Mouse (Mus musculus) naive thymus-derived CD4-positive, alpha-beta T cell, adult 2 months (primary cell): ENCODE data around the gene Phactr1.

Experiments
- DNase-seq: peaks from one replicate; pipeline ENCODE4 v3.0.0-alpha.2; 2011; ENCODE audit warnings: low read depth

The Phactr1 gene

GRCm38 (mm10) chr13:42976967-42977366 is 296.5 kb downstream of the Phactr1 start:
- DNase-seq: no peak

GRCm38 (mm10) chr13:42980581-42980980 is 300.2 kb downstream of the Phactr1 start:
- no peak for DNase-seq

GRCm38 (mm10) chr13:42982646-42983045 is 302.2 kb downstream of the Phactr1 start:
- DNase-seq: no peak

- DNase-seq: no peak
Observed at GRCm38 (mm10) chr13:42985806-42986205, 305.4 kb downstream of the Phactr1 start.

- no peak for DNase-seq
Observed at GRCm38 (mm10) chr13:42987931-42988579, 307.6 kb downstream of the Phactr1 start.

- DNase-seq: no peak
Observed at GRCm38 (mm10) chr13:42989481-42989880, 309.1 kb downstream of the Phactr1 start.

- no peak for DNase-seq
Observed at GRCm38 (mm10) chr13:42990051-42990450, 309.6 kb downstream of the Phactr1 start.

GRCm38 (mm10) chr13:42990493-42991111 is 310.2 kb downstream of the Phactr1 start:
- no peak for DNase-seq

GRCm38 (mm10) chr13:42991164-42991563 is 310.7 kb downstream of the Phactr1 start:
- no peak for DNase-seq

- no peak for DNase-seq
Observed at GRCm38 (mm10) chr13:42992306-42992705, 311.9 kb downstream of the Phactr1 start.

GRCm38 (mm10) chr13:42994276-42994675 is 313.9 kb downstream of the Phactr1 start:
- no peak for DNase-seq

- DNase-seq: no peak
Observed at GRCm38 (mm10) chr13:42996188-42996587, 315.8 kb downstream of the Phactr1 start.

- DNase-seq: no peak
Observed at GRCm38 (mm10) chr13:42999287-42999686, 318.9 kb downstream of the Phactr1 start.

GRCm38 (mm10) chr13:43005131-43005579 is 324.7 kb downstream of the Phactr1 start:
- DNase-seq: no peak

GRCm38 (mm10) chr13:43008466-43008865 is 328.0 kb downstream of the Phactr1 start:
- no peak for DNase-seq

GRCm38 (mm10) chr13:43009596-43009995 is 329.2 kb downstream of the Phactr1 start:
- no peak for DNase-seq

- no peak for DNase-seq
Observed at GRCm38 (mm10) chr13:43011516-43011915, 331.1 kb downstream of the Phactr1 start.

- DNase-seq: no peak
Observed at GRCm38 (mm10) chr13:43013984-43014383, 333.6 kb downstream of the Phactr1 start.

GRCm38 (mm10) chr13:43015768-43016167 is 335.3 kb downstream of the Phactr1 start:
- no peak for DNase-seq

GRCm38 (mm10) chr13:43018863-43019262 is 338.4 kb downstream of the Phactr1 start:
- no peak for DNase-seq

- DNase-seq: no peak
Observed at GRCm38 (mm10) chr13:43021031-43021430, 340.6 kb downstream of the Phactr1 start.

- DNase-seq: no peak
Observed at GRCm38 (mm10) chr13:43023005-43023404, 342.6 kb downstream of the Phactr1 start.

GRCm38 (mm10) chr13:43027568-43027967 is 347.1 kb downstream of the Phactr1 start:
- no peak for DNase-seq

- no peak for DNase-seq
Observed at GRCm38 (mm10) chr13:43030222-43030621, 349.8 kb downstream of the Phactr1 start.
